Mouse (Mus musculus): ENCODE measurements around the gene Trim29. TPM values are rescaled to one million over a fixed set of nuclear protein-coding genes. Genes with fewer than 3 reads are reported as not detected.

The Trim29 gene
- total and polyA plus RNA-seq, 3 experiments: not detected

GRCm38 (mm10) chr9:43262811-43263550, 47.7 kb upstream of the Trim29 start:
- H3K27me3 ChIP-seq (ENCODE audit: control insufficient read depth in 1 of 2, insufficient read depth in 2 of 2, low read length in 2 of 2): no peaks in the 10 kb centered on the region
- H3K79me2 ChIP-seq (ENCODE audit: control insufficient read depth, insufficient read depth, low read length, poor library complexity): no peaks in the 10 kb centered on the region
- no peak overlapping the region for H3K4me3 ChIP-seq (ENCODE audit: control insufficient read depth in 1 of 2, insufficient read depth in 1 of 2, low read depth in 2 of 2, low read length in 2 of 2)
- H3K36me3 ChIP-seq (ENCODE audit: control insufficient read depth in 1 of 2, insufficient read depth in 2 of 2, low read length in 2 of 2): 0 out of 4 replicates have a peak, but pooled peaks cover 0 to 2% of the 10 kb centered on the region in 2 experiments
- TF ChIP-seq USF2 (IDR thresholded peaks at IDR 0.05; ENCODE audit: borderline replicate concordance in 1 of 2, insufficient read depth in 1 of 2, low read depth in 1 of 2, low read length in 2 of 2) (no peak), NRF1 (IDR thresholded peaks at IDR 0.05; ENCODE audit: insufficient read depth, low read depth, low read length, poor library complexity, severe bottlenecking) (no peak), MAFK (IDR thresholded peaks at IDR 0.05; ENCODE audit: borderline replicate concordance, low read depth, low read length) (no peak), CHD1 (IDR thresholded peaks at IDR 0.05; ENCODE audit: low read depth, low read length) (no peak), POLR2A (IDR thresholded peaks at IDR 0.05; ENCODE audit: control insufficient read depth in 1 of 2, insufficient read depth in 1 of 2, low read depth in 1 of 2, low read length in 2 of 2, poor library complexity in 1 of 2) (no peak), POLR2AphosphoS2 (IDR thresholded peaks at IDR 0.05; ENCODE audit: low read length) (no peak), POLR2AphosphoS5 (IDR thresholded peaks at IDR 0.05; ENCODE audit: borderline replicate concordance, low read depth, low read length) (no peak), ETS1 (IDR thresholded peaks at IDR 0.05; ENCODE audit: low read depth, low read length) (no peak), TAL1 (IDR thresholded peaks at IDR 0.05; ENCODE audit: low read length) (no peak), USF1 (IDR thresholded peaks at IDR 0.05; ENCODE audit: low read depth, low read length) (no peak), GATA1 (IDR thresholded peaks at IDR 0.05; ENCODE audit: low read depth, low read length) (no peak), BHLHE40 (IDR thresholded peaks at IDR 0.05; ENCODE audit: borderline replicate concordance, low read depth, low read length) (no peak), E2F4 (IDR thresholded peaks at IDR 0.05; ENCODE audit: borderline replicate concordance, low read depth, low read length) (no peak), GABPA (IDR thresholded peaks at IDR 0.05; ENCODE audit: low read depth, low read length) (no peak), ZNF384 (IDR thresholded peaks at IDR 0.05; ENCODE audit: low read depth, low read length) (no peak)
- no peak for DNase-seq (ENCODE audit: low read depth, low spot score)
- H3K27ac ChIP-seq (ENCODE audit: control insufficient read depth, low read depth, low read length): no peak overlapping the region
- H3K9ac ChIP-seq (ENCODE audit: control insufficient read depth, low read depth, low read length, poor library complexity, severe bottlenecking): no peak overlapping the region
- H3K9me3 ChIP-seq (replicated peaks; ENCODE audit: insufficient read depth, low read length): no peaks in the 10 kb centered on the region
- no peaks in the 10 kb centered on the region for H3K4me1 ChIP-seq (ENCODE audit: control insufficient read depth in 1 of 2, insufficient read depth in 2 of 2, low read length in 2 of 2)

DNA sequence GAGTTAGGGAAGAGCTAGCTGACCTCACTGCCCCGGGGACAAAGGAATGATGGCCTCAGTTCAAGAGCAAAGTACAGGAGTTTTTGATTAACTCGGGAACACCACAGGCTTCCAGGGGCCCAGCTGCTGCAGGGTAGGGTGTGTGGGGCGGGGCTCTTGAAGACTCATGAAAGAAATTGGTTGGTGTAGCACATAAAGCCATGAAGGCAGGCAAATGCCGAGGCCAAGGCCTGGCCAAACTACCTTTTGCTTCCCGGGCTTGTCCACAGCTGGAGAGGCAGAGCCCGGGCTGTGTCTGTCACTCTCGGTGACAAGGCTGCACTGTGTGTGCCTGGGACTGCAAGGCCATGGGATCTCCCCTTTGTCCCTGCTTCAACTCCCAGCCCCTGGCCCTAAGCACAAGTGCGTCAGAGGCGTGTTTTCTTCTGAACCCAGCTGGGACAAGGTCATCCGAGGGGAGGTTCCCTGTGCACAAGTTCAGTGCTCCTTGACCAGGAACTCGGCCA, 46.6 kb upstream of the Trim29 start:
- Histone ChIP-seq H3K4me3 (ENCODE audit: control insufficient read depth in 1 of 2, insufficient read depth in 1 of 2, low read depth in 2 of 2, low read length in 2 of 2) (no peak overlapping the region), H3K9me3 (replicated peaks; ENCODE audit: insufficient read depth, low read length) (no peaks in the 10 kb centered on the region), H3K9ac (ENCODE audit: control insufficient read depth, low read depth, low read length, poor library complexity, severe bottlenecking) (no peak overlapping the region), H3K79me2 (ENCODE audit: control insufficient read depth, insufficient read depth, low read length, poor library complexity) (no peaks in the 10 kb centered on the region), H3K27ac (ENCODE audit: control insufficient read depth, low read depth, low read length) (no peak overlapping the region), H3K4me1 (ENCODE audit: control insufficient read depth in 1 of 2, insufficient read depth in 2 of 2, low read length in 2 of 2) (no peaks in the 10 kb centered on the region), H3K27me3 (ENCODE audit: control insufficient read depth in 1 of 2, insufficient read depth in 2 of 2, low read length in 2 of 2) (no peaks in the 10 kb centered on the region), H3K36me3 (ENCODE audit: control insufficient read depth in 1 of 2, insufficient read depth in 2 of 2, low read length in 2 of 2) (0 out of 4 replicates have a peak, but pooled peaks cover 0 to 2% of the 10 kb centered on the region in 2 experiments)
- TF ChIP-seq BHLHE40 (IDR thresholded peaks at IDR 0.05; ENCODE audit: borderline replicate concordance, low read depth, low read length) (no peak), JUND (IDR thresholded peaks at IDR 0.05; ENCODE audit: low read depth, low read length) (no peak), GATA1 (IDR thresholded peaks at IDR 0.05; ENCODE audit: low read depth, low read length) (no peak), USF2 (IDR thresholded peaks at IDR 0.05; ENCODE audit: borderline replicate concordance in 1 of 2, insufficient read depth in 1 of 2, low read depth in 1 of 2, low read length in 2 of 2) (no peak)
- no peak for DNase-seq (ENCODE audit: low read depth, low spot score)

Measured in MEL (cell line).